Mouse (Mus musculus) midbrain, embryonic 14.5 days (tissue): ENCODE data around the gene Gtf2b. TPM values are rescaled to one million over a fixed set of nuclear protein-coding genes. Genes with fewer than 3 reads are reported as not detected.

Source experiments
- polyA plus RNA-seq: library from polyadenylated mRNA; unstranded; fragments of >200 nt; fragmentation: Nextera tagmentation; extraction: Ambion mirVana; gene quantifications from 2 replicates; pipeline ENCODE4 v1.2.1, GENCODE M21; 2014

Gene Gtf2b
- polyA plus RNA-seq, 1 experiment from 2014 or later: 89.5 TPM

Other genes with a start within 250 kb of the Gtf2b start
- 0.78 and 2.9 TPM in 2 replicates for gene Gbp7, start 234.7 kb upstream of the Gtf2b start, polyA plus RNA-seq
- 0.34 and 3.2 TPM in 2 replicates for gene Gbp3, start 205.0 kb upstream of the Gtf2b start, polyA plus RNA-seq
- gene Gbp2b, start 170.2 kb upstream of the Gtf2b start, polyA plus RNA-seq: not detected in 2 replicates
- 0.16 and 2.5 TPM in 2 replicates for gene Gbp2, start 144.4 kb upstream of the Gtf2b start, polyA plus RNA-seq
- gene Kyat3, start 64.0 kb upstream of the Gtf2b start, polyA plus RNA-seq: 2.7 and 4.2 TPM in 2 replicates
- gene Pkn2, start 117.0 kb downstream of the Gtf2b start, polyA plus RNA-seq: 24.7 and 30.9 TPM in 2 replicates